Mouse (Mus musculus) midbrain, postnatal 0 days (tissue): ENCODE measurements at regions not wholly inside any gene's neighbourhood (a gene's known extent, or its start where the extent isn't known, plus 50 kb on each side); places are given as distances from the start of the nearest gene placed in this dataset.

Source experiments
- ATAC-seq: fragments of 200-750 bp; cut with Nextera tagmentation; 2 replicates; pipeline ENCODE4 v1.8.0; 2017; ENCODE audit warnings: moderate number of reproducible peaks, mild to moderate bottlenecking, moderate TSS enrichment, moderate library complexity; ENCODE audit not compliant: low FRiP score
- DNase-seq: peaks from one replicate; pipeline ENCODE4 v3.0.0-alpha.2; 2015; ENCODE audit warnings: low spot score
- H3K27ac ChIP-seq: fragments of 300-500 bp; sonication (generic); 2 replicates; pipeline ENCODE4 v1.5.1; 2014; ENCODE audit warnings: low read depth, mild to moderate bottlenecking, low read length, mixed read lengths
- H3K27me3 ChIP-seq: fragments of 300-500 bp; sonication (generic); 2 replicates; pipeline ENCODE4 v1.6.1; 2014; ENCODE audit warnings: low read length, control low read depth, mixed read lengths; ENCODE audit not compliant: insufficient read depth
- H3K36me3 ChIP-seq: fragments of 300-500 bp; sonication (generic); 2 replicates; pipeline ENCODE4 v1.6.1; 2014; ENCODE audit warnings: low read length, control low read depth, mixed read lengths; ENCODE audit not compliant: insufficient read depth
- H3K4me1 ChIP-seq: fragments of 300-500 bp; sonication (generic); 2 replicates; pipeline ENCODE4 v1.6.1; 2014; ENCODE audit warnings: mild to moderate bottlenecking, control low read depth, antibody characterized with exemption, low read length, mixed read lengths; ENCODE audit not compliant: insufficient read depth
- H3K4me2 ChIP-seq: fragments of 300-500 bp; sonication (generic); 2 replicates; pipeline ENCODE4 v1.6.1; 2014; ENCODE audit warnings: low read depth, mild to moderate bottlenecking, low read length, mixed read lengths; ENCODE audit not compliant: poor library complexity, severe bottlenecking
- H3K4me3 ChIP-seq: fragments of 300-500 bp; sonication (generic); 2 replicates; pipeline ENCODE4 v1.5.1; 2014; ENCODE audit warnings: low read depth, mild to moderate bottlenecking, low read length, moderate library complexity
- H3K9ac ChIP-seq: fragments of 300-500 bp; sonication (generic); replicated peaks from 2 replicates; pipeline ENCODE4 v1.6.1; 2014; ENCODE audit warnings: mild to moderate bottlenecking, low read length, moderate library complexity, mixed read lengths; ENCODE audit not compliant: poor library complexity, severe bottlenecking
- H3K9me3 ChIP-seq: fragments of 300-500 bp; sonication (generic); 2 replicates; pipeline ENCODE4 v1.6.1; 2016; ENCODE audit warnings: low read length, control low read depth
- CTCF ChIP-seq: IDR thresholded peaks from 2 replicates; pipeline ENCODE4 v1.5.1; 2016; ENCODE audit warnings: antibody characterized with exemption, mild to moderate bottlenecking
- WGBS: fragments of 180-500 bp; shearing (Covaris S2); extraction: QIAGEN DNeasy Blood & Tissue Kit; methylation state at CpG from one replicate; pipeline ENCODE4 v1.1.7; 2014; 5-methylcytosine and 5-hydroxymethylcytosine counted together

GRCm38 (mm10) chr10:15172558-15172957 lies 454.5 kb upstream of the Gje1 start:
- Histone ChIP-seq H3K9me3 (no peaks in the 10 kb centered on the region), H3K36me3 (no peaks in the 10 kb centered on the region), H3K4me3 (no peak overlapping the region), H3K27me3 (no peaks in the 10 kb centered on the region), H3K4me1 (no peaks in the 10 kb centered on the region), H3K4me2 (no peak overlapping the region), H3K9ac (no peak overlapping the region), H3K27ac (no peak overlapping the region)
- ATAC-seq = no peak
- 69% methylated on average over 1 of the region's 1 CpGs for WGBS
- peak; percentile 24 for DNase-seq
- TF ChIP-seq CTCF = peak; percentile 62

GRCm38 (mm10) chr10:15140703-15141102 lies 422.7 kb upstream of the Gje1 start:
- no peaks in the 10 kb centered on the region for H3K4me1 ChIP-seq
- no peak overlapping the region for H3K4me2 ChIP-seq
- no peak overlapping the region for H3K27ac ChIP-seq
- no peaks in the 10 kb centered on the region for H3K27me3 ChIP-seq
- no peak for TF ChIP-seq CTCF
- ATAC-seq = no peak
- WGBS = 73% methylated on average over 2 of the region's 2 CpGs
- no peaks in the 10 kb centered on the region for H3K9me3 ChIP-seq
- H3K36me3 ChIP-seq = no peaks in the 10 kb centered on the region
- no peak for DNase-seq
- no peak overlapping the region for H3K9ac ChIP-seq
- H3K4me3 ChIP-seq = no peak overlapping the region
